In the genomic region with DNA sequence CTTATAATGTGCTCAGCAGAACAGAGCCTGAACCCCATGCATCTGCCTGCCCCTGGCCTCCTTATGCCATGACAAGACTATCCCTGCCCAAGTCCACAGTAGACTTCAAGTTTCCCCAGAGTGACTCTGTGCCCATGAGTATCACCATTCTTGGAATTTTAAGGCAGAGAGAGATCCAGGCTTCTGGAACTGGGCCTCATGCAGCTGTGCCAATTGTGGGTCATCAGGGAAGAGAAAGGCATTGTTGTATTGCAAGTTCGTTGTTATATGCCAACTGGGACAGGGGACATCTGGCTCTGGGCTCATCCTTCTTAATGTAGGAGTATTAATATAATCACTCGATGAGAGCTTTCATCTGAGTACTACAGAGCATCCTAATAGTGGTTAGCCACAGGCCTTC, we compare ENCODE assay signal across 16 mouse cellular contexts.
"Had no signal": no experiment of that assay in that cellular context is flagged by ENCODE, and none has a peak within 500 bp of the region (broad histone marks: within the 10 kb centered on the region; RNA-seq: fewer than 3 reads in every experiment).

No protein-coding gene starts in this region.

- H3K27me3 ChIP-seq: lung, embryonic 15.5 days; megakaryocyte, embryonic 14.5 days; midbrain, embryonic 13.5 days; midbrain, embryonic 15.5 days; neural tube, embryonic 12.5 days; stomach, embryonic 15.5 days had no signal

- H3K4me2 ChIP-seq: lung, embryonic 15.5 days; midbrain, embryonic 11.5 days; midbrain, embryonic 13.5 days; midbrain, embryonic 15.5 days; neural tube, embryonic 12.5 days; stomach, embryonic 15.5 days had no signal

- H3K4me3 ChIP-seq: lung, embryonic 15.5 days; megakaryocyte, embryonic 14.5 days; midbrain, embryonic 13.5 days; midbrain, embryonic 15.5 days; neural tube, embryonic 12.5 days; stomach, embryonic 15.5 days had no signal

- ATAC-seq: lung, postnatal 0 days; midbrain, embryonic 13.5 days; midbrain, embryonic 15.5 days had no signal

- H3K36me3 ChIP-seq: lung, embryonic 15.5 days; midbrain, embryonic 13.5 days; midbrain, embryonic 15.5 days; neural tube, embryonic 12.5 days; stomach, embryonic 15.5 days had no signal

- H3K4me1 ChIP-seq: lung, embryonic 15.5 days; megakaryocyte, embryonic 14.5 days; midbrain, embryonic 13.5 days; midbrain, embryonic 15.5 days had no signal

- H3K9ac ChIP-seq: lung, embryonic 15.5 days; midbrain, embryonic 13.5 days; midbrain, embryonic 15.5 days; neural tube, embryonic 12.5 days; stomach, embryonic 15.5 days had no signal

- H3K9me3 ChIP-seq: lung, embryonic 15.5 days; midbrain, embryonic 13.5 days; midbrain, embryonic 15.5 days; neural tube, embryonic 12.5 days; stomach, embryonic 15.5 days had no signal

- DNase-seq: lung, adult 2 months; lung, postnatal 14 days; lung, postnatal 36 days; right cerebral cortex, postnatal 14 days; thymus, postnatal 14 days; thymus, postnatal 36 days had no signal

- H3K27ac ChIP-seq: lung, embryonic 15.5 days; macrophage; midbrain, embryonic 13.5 days; midbrain, embryonic 15.5 days; neural tube, embryonic 12.5 days; stomach, embryonic 15.5 days; stomach, postnatal 0 days had no signal
